Mouse (Mus musculus) spleen, postnatal 36 days (tissue): ENCODE measurements around the gene Gm21903.
"Not testable (repeated sequence)": the region's sequence is repeated elsewhere in the genome, so short reads cannot be mapped to it uniquely, and the experiment has no call there.

ENCODE experiments used
- DNase-seq, 2 experiments: peaks; one replicate each; pipeline ENCODE4 v3.0.0; 2022; ENCODE audit warnings: low spot score in 2 of 2, mixed read lengths in 1 of 2

Gene Gm21903

DNA sequence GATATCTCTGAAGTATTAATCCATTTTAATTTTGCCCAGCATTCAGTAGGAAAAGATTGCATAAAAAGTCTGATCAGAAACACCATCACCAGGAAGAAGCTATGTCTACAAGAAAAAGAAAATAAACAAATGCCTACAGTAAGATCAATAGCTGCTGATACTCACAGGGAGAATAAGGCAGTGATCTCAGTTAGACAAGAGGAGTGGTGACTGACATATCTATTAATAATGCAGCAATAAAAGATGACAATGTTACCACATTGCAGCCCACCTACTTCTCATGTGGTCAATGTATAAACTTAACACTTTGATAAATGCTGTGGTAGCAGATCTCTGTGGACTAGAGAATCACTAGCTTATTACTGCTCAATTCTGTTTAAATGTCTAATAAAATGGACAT, at the start of gene Gm21903:
Gene Gm21903 (minus strand): TSS at position 101 of the 400 bp plus-strand sequence.
- DNase-seq, result no peak

DNA sequence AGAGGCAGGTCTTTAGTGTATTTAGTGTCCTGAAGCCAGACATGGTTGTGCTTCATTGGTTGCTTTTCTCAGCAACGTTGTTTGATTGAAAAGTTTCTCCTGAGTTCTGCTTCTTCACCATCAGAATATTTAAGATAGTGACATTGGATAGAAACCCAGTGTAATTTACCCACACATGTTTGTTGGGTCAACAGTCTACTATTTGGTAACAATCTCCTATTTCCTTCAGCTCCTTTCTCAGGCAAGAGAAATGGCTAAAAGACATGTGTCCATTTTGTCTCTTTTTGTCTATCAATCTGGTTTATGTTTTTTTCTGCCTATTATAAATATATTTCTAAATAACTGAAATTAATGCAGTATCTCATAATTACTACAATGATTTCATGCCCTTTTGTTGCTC, 33.8 kb upstream of the Gm21903 start, which contains the start of gene Esp23:
Gene Esp23 (minus strand): TSS at position 101 of the 400 bp plus-strand sequence.
- DNase-seq, result no peak

DNA sequence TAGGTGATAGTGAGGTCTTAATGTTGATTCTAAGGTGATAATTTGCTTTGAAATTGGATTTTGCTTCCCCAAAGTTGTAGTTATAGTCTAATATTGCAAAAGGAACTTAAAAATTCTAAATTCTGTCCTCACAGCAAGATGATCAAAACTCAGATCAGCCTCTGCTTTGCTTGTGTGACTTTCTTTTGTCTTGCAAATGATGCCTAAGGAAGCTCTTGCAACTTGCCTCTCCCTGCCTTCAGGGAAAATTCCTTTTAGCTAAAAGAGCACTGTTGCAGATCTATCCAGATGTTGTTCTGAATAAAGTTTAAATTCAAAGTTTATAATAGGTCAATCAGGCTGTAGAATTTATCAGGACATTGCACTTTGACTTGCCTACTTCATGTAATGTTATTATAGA, 20.5 kb upstream of the Gm21903 start:
- DNase-seq, result no peak

DNA sequence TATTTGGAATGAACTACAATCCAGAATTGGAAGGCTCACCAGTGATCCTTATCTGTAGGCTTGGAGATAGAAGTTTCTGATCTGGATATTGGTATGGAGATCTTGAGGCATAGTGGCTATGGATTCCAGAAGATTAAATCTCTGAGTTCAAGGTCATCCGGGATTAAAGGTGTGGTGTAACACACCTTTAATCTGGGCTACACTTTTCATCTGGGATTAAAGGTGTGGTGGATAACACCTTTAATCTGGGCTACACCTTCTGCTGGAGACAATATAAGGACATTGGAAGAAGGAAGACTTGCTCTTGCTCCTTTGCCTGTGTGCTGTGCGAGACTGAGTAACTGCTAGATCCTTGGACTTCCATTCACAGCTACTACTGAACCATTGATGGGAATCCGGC, 6.7 kb downstream of the Gm21903 start, which contains the start of gene Esp24:
Gene Esp24 (plus strand): TSS at position 301 of the 400 bp plus-strand sequence.
- not testable (repeated sequence) for DNase-seq

DNA sequence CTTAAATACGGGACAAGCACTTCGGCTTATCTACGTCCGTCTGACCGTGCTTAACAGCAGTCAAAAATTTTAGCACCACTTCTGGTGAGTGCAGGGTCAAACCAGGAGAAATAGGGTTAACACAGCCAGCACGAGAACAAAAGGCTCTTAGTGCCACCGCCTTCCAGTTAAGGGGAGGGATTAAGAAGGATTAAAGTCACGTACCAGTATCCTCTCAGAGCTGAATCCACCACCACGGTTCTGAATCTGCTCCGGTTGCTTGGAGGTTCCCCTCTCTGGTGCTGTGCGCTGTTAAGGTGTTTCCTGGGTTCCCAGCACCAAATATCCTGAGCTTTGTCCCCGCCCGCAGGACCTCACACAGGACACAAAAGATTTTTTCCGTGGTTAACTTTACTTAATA, 26.0 kb downstream of the Gm21903 start:
- DNase-seq, result no peak

DNA sequence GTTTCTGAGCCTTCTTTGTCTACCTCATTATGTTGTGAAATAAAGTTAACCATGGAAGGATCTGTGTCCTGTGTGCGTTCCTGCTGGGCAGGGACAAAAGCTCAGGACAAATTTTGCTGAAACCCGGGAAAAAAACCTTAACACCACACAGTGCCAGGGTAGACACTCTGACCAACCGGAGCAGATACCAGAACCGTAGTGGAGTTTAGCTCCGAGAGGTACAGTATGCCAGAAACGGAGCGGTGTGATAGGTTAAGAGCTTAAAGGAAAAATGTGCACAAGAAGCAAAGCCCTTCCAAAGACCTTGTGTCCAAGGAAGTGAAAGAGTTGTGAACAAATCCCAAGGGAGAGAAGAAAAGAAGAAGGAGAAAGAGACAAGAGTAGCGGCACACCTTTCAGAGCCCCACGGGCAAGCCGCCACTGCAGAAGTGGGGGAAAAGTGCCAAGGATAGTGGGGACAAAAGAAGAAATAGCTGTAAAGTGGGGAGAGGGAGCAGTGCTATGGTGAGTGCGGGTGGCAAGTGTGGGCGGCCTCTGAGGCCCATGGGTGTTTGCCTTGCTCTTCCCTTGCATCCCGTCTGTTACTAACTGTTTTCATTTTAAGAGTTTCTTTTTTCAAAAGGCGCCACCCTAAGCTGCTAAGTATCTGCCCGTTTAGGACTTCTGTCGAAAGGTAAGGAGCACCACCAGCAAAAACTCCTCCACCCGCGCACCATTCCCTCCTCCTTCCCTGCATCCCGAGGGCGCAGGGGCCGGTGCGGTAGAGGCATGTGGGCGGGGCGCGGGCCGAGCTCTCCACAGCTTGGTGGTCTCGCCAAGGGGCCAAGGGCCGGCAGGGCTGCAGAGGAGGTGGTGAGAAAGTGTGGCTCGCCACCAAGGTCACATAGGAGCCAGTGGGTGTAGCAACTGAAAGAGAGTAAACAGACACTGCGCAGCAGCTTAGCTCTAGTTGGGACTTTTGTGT, 32.2 kb downstream of the Gm21903 start:
- DNase-seq, result no peak

DNA sequence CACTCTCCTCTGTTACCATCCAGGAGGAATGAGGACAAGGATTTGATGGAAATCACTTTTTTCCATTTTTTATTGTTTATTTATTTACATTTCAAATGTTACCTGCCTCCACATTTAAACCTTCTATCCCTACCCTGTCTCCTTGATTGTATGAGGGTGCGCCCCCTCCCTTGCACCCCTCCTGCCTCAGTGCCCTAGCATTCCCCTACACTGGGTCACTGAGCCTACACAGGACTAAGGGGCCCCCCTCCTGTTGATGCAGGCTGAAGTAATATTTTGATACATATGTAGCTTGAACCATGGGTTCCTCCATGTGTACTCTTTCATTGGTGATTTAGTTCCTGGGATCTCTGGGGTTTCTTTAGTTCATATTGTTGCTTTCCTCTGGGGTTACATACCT, 33.3 kb downstream of the Gm21903 start:
- no peak for DNase-seq
